Mouse (Mus musculus): Measurements from ENCODE around the gene Gnao1. TPM values are rescaled to one million over a fixed set of nuclear protein-coding genes. Genes with fewer than 3 reads are reported as not detected.

The Gnao1 gene
- polyA plus RNA-seq, 1 experiment from 2014 or later: 140 TPM

DNA sequence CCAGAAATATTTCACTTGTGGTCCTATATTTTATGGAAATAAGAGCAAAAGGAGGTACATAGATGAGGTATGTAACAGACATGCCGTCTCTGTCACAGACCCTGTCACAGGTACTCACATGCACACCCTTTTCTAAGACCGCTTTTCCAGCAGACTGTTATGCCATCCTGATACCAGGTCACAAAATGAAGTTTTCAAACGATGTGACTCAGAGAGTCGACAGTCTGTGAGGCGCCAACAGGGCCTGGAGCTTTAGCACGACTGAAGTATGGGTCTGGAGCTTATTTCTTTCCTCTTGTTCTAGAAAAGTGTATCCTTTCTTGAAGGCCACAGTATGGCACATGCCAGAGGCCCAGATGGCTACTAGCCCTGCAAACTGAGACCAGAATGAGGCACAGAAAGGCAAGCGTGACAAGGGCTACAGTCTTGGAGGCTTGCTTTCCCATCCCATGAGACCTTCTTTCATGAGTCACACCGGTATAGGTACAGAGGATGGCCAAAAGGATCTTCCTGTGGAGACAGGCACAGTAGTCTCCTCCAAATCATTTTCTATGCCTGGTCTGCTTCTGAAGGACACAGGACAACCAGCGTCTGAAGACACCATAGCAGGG is 43.2 kb downstream of the Gnao1 start:
- ATAC-seq: no peak
- H3K9me3 ChIP-seq: no peaks in the 10 kb centered on the region
- H3K4me2 ChIP-seq (replicated peaks): no peak overlapping the region
- no peaks in the 10 kb centered on the region for H3K27me3 ChIP-seq
- no peak overlapping the region for H3K4me3 ChIP-seq (replicated peaks)
- H3K36me3 ChIP-seq: 0 out of 2 replicates have a peak, but pooled peaks cover 2% of the 10 kb centered on the region
- 92% methylated on average over 9 of the region's 9 CpGs for WGBS
- H3K27ac ChIP-seq: no peak overlapping the region
- H3K9ac ChIP-seq (replicated peaks): no peak overlapping the region
- peaks cover 21% of the 10 kb centered on the region for H3K4me1 ChIP-seq (replicated peaks)

DNA sequence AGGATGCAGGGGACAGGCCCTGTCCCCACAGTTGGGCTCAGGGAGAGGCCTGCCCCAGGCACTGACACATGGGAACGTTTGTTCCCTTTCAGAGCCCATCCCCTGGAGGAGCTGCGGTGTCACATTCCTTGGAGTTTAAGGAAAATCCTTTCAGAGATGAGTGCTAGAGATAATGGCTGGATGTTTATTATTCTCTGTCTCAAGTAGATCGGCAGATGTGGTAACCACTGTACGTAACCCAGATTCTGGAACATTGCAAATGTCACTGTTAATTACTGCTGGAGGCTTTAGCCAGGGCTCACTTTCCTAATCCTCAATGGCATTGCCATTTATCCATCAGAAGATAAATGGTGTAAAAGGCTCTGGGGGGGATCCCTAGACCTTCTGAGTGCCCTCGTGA is 44.9 kb downstream of the Gnao1 start:
- Histone ChIP-seq H3K4me1 (replicated peaks) (peaks cover 27% of the 10 kb centered on the region), H3K9me3 (no peaks in the 10 kb centered on the region), H3K4me2 (replicated peaks) (no peak overlapping the region), H3K36me3 (0 out of 2 replicates have a peak, but pooled peaks cover 2% of the 10 kb centered on the region), H3K9ac (replicated peaks) (no peak overlapping the region), H3K4me3 (replicated peaks) (no peak overlapping the region), H3K27me3 (no peaks in the 10 kb centered on the region), H3K27ac (no peak overlapping the region; the same call in 1 of the 2 replicates)
- 49% methylated on average over 5 of the region's 5 CpGs for WGBS
- no peak for ATAC-seq

DNA sequence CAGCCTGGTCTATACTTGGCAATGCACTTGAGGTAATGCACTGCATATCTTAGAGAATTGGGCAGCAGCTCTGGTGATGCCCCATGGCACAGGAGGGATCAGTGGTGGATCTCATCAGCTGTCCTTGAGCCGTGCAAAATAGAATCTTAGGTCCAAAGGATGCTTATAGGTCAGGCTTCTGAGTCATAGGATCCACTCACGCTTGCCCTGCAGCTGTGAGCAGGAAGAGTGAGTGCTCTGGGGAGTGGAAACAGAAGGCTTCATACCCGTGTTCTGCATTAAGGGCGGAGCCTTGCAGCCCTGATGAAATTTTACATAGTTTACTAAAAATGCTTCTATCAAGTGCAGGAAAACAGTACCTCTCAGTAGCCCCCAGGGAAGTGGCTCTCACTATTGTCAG is 45.5 kb downstream of the Gnao1 start:
- peaks cover 33% of the 10 kb centered on the region for H3K4me1 ChIP-seq (replicated peaks)
- ATAC-seq: no peak
- 76% methylated on average over 4 of the region's 4 CpGs for WGBS
- H3K4me2 ChIP-seq (replicated peaks): no peak overlapping the region
- H3K4me3 ChIP-seq (replicated peaks): no peak overlapping the region
- no peaks in the 10 kb centered on the region for H3K9me3 ChIP-seq
- no peak overlapping the region for H3K9ac ChIP-seq (replicated peaks)
- 0 out of 2 replicates have a peak, but pooled peaks cover 2% of the 10 kb centered on the region for H3K36me3 ChIP-seq
- no peak overlapping the region for H3K27ac ChIP-seq
- no peaks in the 10 kb centered on the region for H3K27me3 ChIP-seq

DNA sequence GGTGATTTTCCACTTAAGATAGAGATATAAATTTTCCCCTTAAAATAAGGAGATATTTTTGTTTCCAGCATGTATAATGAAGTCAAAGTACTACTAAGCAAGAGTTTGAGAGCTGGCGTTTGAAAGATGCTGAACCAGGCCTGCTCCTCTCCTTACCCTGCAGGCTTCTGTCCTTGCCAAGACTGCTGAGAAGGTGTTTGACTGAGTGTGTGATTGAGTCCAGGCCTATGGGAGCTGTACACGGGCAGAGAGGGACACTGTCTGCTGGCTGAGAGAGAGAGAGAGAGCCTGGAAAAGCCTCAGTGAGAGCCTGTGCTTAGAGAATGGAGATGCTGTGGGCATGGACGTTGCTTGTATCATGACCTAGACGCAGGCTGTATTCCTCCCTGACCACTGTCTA is 47.4 kb downstream of the Gnao1 start:
- no peak overlapping the region for H3K9ac ChIP-seq (replicated peaks)
- peaks cover 7% of the 10 kb centered on the region; the same call in 1 of the 2 replicates for H3K36me3 ChIP-seq
- no peaks in the 10 kb centered on the region for H3K27me3 ChIP-seq
- H3K9me3 ChIP-seq: no peaks in the 10 kb centered on the region
- WGBS: 88% methylated on average over 4 of the region's 4 CpGs
- peaks cover 41% of the 10 kb centered on the region for H3K4me1 ChIP-seq (replicated peaks)
- H3K4me3 ChIP-seq (replicated peaks): no peak overlapping the region
- no peak overlapping the region for H3K4me2 ChIP-seq (replicated peaks)
- no peak for ATAC-seq
- no peak overlapping the region for H3K27ac ChIP-seq

DNA sequence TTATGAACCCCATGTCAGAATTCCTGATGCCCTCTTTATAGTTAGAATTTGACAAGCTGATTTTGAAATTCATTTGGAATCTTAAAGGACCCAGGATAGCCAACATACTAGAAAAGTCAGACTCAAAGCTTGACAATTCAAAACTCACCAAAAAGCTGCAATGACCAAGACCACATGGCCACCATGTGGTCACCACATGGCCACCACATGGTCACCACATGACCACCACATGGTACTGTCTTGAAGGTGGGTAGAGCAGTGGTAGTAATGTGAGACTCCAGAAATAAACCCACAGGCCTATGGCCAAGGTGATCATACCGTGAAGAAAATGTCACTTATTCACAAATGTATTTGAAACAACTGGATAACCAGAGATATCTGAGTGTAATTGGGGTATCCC is 48.5 kb downstream of the Gnao1 start:
- Histone ChIP-seq H3K4me3 (replicated peaks) (no peak overlapping the region), H3K36me3 (peaks cover 7% of the 10 kb centered on the region; the same call in 1 of the 2 replicates), H3K4me2 (replicated peaks) (no peak overlapping the region), H3K27ac (no peak overlapping the region), H3K27me3 (no peaks in the 10 kb centered on the region), H3K9me3 (no peaks in the 10 kb centered on the region), H3K9ac (replicated peaks) (no peak overlapping the region), H3K4me1 (replicated peaks) (peaks cover 48% of the 10 kb centered on the region)
- ATAC-seq: no peak
- WGBS: 97% methylated on average over 1 of the region's 1 CpGs

DNA sequence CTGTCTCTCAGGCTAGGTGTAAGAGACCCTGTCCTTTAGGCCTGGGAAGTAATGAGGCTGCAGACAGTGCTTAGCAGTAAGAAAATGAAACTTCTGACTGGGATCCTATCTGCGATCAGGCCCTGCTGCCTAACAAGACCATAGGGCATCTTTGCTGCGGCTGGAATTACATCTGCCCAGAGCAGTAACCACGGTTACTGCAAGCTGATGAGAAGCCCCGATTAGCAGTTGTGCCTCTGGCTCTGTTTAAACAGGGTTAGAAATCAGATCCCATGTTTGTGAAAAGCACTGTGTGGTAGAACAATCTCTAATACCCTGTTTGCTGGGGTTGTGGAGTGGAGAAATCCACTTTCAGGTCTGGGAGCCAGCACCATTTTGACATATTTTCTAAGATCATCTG is 50.3 kb downstream of the Gnao1 start:
- no peak overlapping the region for H3K9ac ChIP-seq (replicated peaks)
- no peak overlapping the region for H3K4me2 ChIP-seq (replicated peaks)
- no peak for ATAC-seq
- no peaks in the 10 kb centered on the region for H3K9me3 ChIP-seq
- 25% methylated on average over 4 of the region's 4 CpGs for WGBS
- peak overlapping the region; percentile 47; the same call in 1 of the 2 replicates for H3K27ac ChIP-seq
- H3K36me3 ChIP-seq: peaks cover 7% of the 10 kb centered on the region; the same call in 1 of the 2 replicates
- no peak overlapping the region for H3K4me3 ChIP-seq (replicated peaks)
- H3K27me3 ChIP-seq: no peaks in the 10 kb centered on the region
- H3K4me1 ChIP-seq (replicated peaks): peaks cover 39% of the 10 kb centered on the region

DNA sequence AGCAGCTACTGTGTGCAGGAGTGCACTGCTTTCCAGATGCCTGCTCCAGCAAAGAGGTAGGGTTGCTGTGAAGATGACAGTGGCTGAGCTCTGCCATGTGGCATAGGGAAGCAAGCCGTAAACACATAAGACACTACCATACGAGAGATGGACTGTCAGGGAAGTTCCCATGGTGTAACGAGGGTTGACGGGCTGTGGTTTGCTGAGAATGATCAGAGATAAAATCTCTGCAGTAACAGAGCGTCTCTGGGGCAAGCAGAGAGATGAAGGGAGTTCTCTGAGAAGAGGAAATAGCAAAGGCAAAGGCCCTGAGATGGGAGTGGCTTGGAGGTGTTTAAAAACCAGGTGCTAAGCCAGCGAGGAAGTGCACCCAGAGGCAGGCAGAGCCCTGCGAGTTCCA is 54.3 kb downstream of the Gnao1 start:
- WGBS: 81% methylated on average over 7 of the region's 7 CpGs
- Histone ChIP-seq H3K9me3 (no peaks in the 10 kb centered on the region), H3K4me2 (replicated peaks) (no peak overlapping the region), H3K4me3 (replicated peaks) (no peak overlapping the region), H3K9ac (replicated peaks) (no peak overlapping the region), H3K27me3 (no peaks in the 10 kb centered on the region), H3K4me1 (replicated peaks) (peaks cover 31% of the 10 kb centered on the region), H3K27ac (no peak overlapping the region), H3K36me3 (peaks cover 10% of the 10 kb centered on the region)
- ATAC-seq: no peak

DNA sequence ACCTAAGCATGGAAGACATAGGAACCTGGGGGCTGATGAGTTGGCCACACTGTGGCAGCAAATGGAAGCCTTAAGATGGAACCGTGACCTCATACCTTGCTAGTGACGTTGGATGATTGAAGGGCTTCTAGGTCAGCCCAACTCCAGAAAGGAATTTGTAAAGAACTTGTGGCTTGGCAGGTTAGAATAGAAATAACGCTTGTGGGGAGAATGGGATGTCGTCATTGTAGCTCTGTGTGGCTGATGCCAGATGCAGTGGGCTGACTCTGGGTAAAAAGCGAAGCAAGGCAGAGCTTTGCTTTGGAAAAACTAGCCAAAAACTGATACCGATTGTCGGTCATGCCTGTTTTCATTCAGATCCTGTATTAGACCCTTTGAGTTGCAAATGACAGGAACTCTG is 56.5 kb downstream of the Gnao1 start:
- H3K27ac ChIP-seq: no peak overlapping the region
- H3K4me3 ChIP-seq (replicated peaks): no peak overlapping the region
- 89% methylated on average over 7 of the region's 7 CpGs for WGBS
- peaks cover 16% of the 10 kb centered on the region for H3K4me1 ChIP-seq (replicated peaks)
- H3K27me3 ChIP-seq: no peaks in the 10 kb centered on the region
- peaks cover 12% of the 10 kb centered on the region for H3K36me3 ChIP-seq
- H3K9ac ChIP-seq (replicated peaks): no peak overlapping the region
- ATAC-seq: no peak
- H3K9me3 ChIP-seq: no peaks in the 10 kb centered on the region
- H3K4me2 ChIP-seq (replicated peaks): no peak overlapping the region

DNA sequence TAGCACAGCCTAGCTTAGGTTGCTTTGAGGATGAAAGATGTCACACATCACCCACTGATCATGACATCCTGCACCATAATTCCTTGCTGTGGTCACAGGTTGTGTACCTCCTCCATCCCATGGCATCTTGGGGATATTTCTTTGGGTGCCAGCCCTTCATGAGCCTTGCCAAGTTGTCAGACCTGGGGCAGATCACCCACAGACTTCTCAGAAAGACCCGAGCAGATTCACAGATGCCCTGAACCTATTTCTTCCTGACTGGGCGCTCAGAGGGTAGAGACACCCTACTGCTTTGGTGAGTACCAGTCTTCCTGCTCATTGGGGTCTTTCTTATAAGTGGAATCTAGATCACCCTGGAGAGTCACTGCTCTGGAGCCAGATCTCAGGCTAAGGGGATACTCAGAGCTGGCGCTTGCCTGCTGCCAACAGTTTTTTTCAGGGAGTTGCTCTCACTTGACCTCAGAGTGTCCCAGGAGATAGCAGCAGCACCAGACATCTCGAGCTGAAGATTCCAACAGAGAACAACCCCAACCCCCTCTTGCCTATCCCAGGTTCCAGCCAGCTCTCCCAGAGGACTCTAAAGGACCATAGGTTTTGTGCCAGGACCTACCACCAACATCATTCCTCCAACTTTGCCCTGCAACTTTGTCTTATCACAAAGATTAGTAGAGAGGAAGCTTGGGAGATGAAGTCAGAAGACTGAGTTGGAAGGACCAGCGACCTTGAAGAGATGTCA is 58.9 kb downstream of the Gnao1 start:
- H3K4me2 ChIP-seq (replicated peaks): no peak overlapping the region
- peaks cover 7% of the 10 kb centered on the region; the same call in 1 of the 2 replicates for H3K36me3 ChIP-seq
- WGBS: 92% methylated on average over 5 of the region's 5 CpGs
- no peak for ATAC-seq
- H3K9me3 ChIP-seq: no peaks in the 10 kb centered on the region
- no peaks in the 10 kb centered on the region for H3K4me1 ChIP-seq (replicated peaks)
- H3K27me3 ChIP-seq: no peaks in the 10 kb centered on the region
- H3K9ac ChIP-seq (replicated peaks): no peak overlapping the region
- no peak overlapping the region for H3K4me3 ChIP-seq (replicated peaks)
- H3K27ac ChIP-seq: no peak overlapping the region

DNA sequence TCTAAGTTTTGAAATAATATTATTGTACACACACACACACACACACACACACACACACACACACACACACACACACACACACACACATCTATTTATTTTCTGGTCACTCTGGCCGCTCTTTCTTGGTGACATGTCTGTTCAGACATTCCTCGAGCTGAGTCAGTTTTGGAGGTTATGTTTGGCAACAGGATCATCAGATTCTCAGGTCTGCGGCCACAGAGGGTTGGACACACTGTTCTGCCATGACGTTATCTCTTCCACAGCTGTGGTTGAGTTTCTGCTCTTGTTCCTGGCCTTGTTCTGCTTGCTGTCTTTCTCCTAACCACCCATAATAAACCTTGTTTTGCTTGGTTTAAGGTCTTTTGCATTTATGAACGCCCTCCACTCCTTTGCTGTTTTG is 61.5 kb downstream of the Gnao1 start:
- H3K36me3 ChIP-seq: peaks cover 7% of the 10 kb centered on the region; the same call in 1 of the 2 replicates
- H3K9me3 ChIP-seq: no peaks in the 10 kb centered on the region
- WGBS: 92% methylated on average over 5 of the region's 5 CpGs
- H3K27ac ChIP-seq: no peak overlapping the region
- no peak overlapping the region for H3K4me2 ChIP-seq (replicated peaks)
- no peaks in the 10 kb centered on the region for H3K27me3 ChIP-seq
- H3K4me1 ChIP-seq (replicated peaks): no peaks in the 10 kb centered on the region
- ATAC-seq: no peak
- no peak overlapping the region for H3K9ac ChIP-seq (replicated peaks)
- no peak overlapping the region for H3K4me3 ChIP-seq (replicated peaks)

DNA sequence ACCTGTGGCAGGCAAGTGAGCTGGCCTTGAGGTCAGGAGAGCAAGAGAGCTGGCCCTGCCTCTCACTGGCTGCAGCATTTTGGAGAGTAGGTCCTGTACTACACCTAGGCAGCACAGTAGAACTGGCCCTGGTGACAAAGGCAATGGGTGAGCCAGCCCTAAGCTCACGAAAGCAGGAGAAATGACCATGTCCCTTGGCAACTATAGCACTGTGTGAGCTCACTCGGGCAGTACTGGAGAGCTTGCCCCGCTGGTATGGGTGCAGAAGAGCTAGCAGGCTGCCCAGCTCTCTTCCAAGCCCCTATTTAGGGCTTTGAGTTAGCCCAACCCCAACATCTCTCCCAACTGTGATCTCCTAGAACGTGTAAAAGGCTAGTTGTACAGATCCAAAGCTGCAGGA is 68.6 kb downstream of the Gnao1 start:
- Histone ChIP-seq H3K4me2 (replicated peaks) (no peak overlapping the region), H3K4me3 (replicated peaks) (no peak overlapping the region), H3K4me1 (replicated peaks) (peaks cover 14% of the 10 kb centered on the region), H3K9ac (replicated peaks) (no peak overlapping the region), H3K9me3 (no peaks in the 10 kb centered on the region), H3K27me3 (no peaks in the 10 kb centered on the region), H3K27ac (no peak overlapping the region), H3K36me3 (0 out of 2 replicates have a peak, but pooled peaks cover 6% of the 10 kb centered on the region)
- ATAC-seq: no peak
- 93% methylated on average over 4 of the region's 4 CpGs for WGBS

DNA sequence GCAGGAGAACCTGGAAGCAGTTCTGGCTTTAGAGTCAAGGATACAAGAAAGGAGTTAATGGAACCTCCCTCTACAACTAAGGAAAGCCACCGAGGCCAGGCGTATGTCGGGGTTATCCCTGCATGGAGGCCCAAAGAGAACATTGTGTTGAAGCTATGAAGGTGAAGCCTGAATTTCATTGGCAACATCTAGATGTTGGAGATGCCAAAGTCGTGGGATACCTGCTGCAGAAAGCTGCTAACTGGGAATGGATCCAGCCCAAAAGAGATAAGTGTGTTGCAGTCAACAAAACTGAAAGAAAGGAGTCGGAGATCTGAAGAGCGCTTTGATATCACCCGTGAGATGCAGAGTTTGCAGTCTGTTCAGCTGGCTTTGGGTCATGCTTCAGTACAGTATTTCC is 70.2 kb downstream of the Gnao1 start:
- 95% methylated on average over 7 of the region's 7 CpGs for WGBS
- ATAC-seq: no peak

More for the DNA sequence above, 70.2 kb downstream of the Gnao1 start:
- H3K4me1 ChIP-seq (replicated peaks): peaks cover 18% of the 10 kb centered on the region
- H3K27ac ChIP-seq: no peak overlapping the region
- no peaks in the 10 kb centered on the region for H3K27me3 ChIP-seq
- no peak overlapping the region for H3K4me2 ChIP-seq (replicated peaks)
- no peaks in the 10 kb centered on the region for H3K9me3 ChIP-seq
- H3K4me3 ChIP-seq (replicated peaks): no peak overlapping the region
- no peak overlapping the region for H3K9ac ChIP-seq (replicated peaks)
- H3K36me3 ChIP-seq: 0 out of 2 replicates have a peak, but pooled peaks cover 6% of the 10 kb centered on the region
